Mouse (Mus musculus) G1E (cell line): Measurements from ENCODE around the gene Olfr1278.

ENCODE experiments used
- CTCF ChIP-seq: IDR thresholded peaks from 2 replicates; pipeline ENCODE4 v1.5.1; 2012; ENCODE audit warnings: low read depth, low read length, inconsistent platforms, mixed read lengths
- GATA1 ChIP-seq: IDR thresholded peaks from 2 replicates; pipeline ENCODE4 v1.6.1; 2012; ENCODE audit warnings: borderline replicate concordance, low read length, inconsistent platforms, mixed read lengths
- GATA2 ChIP-seq: IDR thresholded peaks from 2 replicates; pipeline ENCODE4 v1.6.1; 2012; ENCODE audit warnings: low read depth, low read length, inconsistent platforms, borderline replicate concordance
- POLR2AphosphoS5 ChIP-seq: IDR thresholded peaks from 2 replicates; pipeline ENCODE4 v1.6.1; 2012; ENCODE audit warnings: low read depth, low read length, inconsistent platforms; ENCODE audit not compliant: insufficient replicate concordance
- TAL1 ChIP-seq: conservative IDR thresholded peaks from 2 replicates; pipeline ENCODE4 v1.6.1; 2012; ENCODE audit warnings: low read depth, low read length, inconsistent platforms, mixed read lengths

DNA sequence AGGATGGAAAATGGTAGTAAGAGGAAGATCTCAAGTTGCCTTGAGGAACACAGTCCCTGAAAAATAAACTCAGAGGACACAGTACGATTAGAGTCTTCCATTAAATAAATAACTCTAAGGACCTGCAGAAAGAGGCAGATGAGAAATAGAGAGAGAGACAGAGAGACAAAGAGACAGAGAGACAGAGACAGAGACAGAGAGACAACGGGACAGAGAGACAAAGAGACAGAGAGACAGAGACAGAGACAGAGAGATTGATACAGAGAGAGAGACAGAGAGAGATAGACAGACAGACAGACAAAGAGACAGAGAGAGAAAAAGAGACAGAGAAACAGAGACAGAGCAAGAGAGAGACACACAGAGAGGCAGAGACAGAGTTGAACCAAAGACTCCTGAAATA is 46.0 kb downstream of the Olfr1278 start, which contains the start of gene Olfr1282:
- TF ChIP-seq CTCF (no peak), TAL1 (no peak), GATA1 (no peak), POLR2AphosphoS5 (no peak), GATA2 (no peak)
